Mouse (Mus musculus): ENCODE results near the gene Shisa3.

GRCm38 (mm10) chr5:67595070-67595469, 12.6 kb upstream of the Shisa3 start:
- no peak for TF ChIP-seq ZNF384 (IDR thresholded peaks at IDR 0.05; ENCODE audit: low read depth, low read length)
- no peak for TF ChIP-seq CHD2 (IDR thresholded peaks at IDR 0.05; ENCODE audit: low read depth, low read length)
- no peak for TF ChIP-seq MAFK (IDR thresholded peaks at IDR 0.05; ENCODE audit: insufficient read depth, low read depth, low read length)
- TF ChIP-seq HCFC1 (IDR thresholded peaks at IDR 0.05; ENCODE audit: borderline replicate concordance, insufficient read depth, low read length) = no peak
- TF ChIP-seq ZC3H11A (IDR thresholded peaks at IDR 0.05; ENCODE audit: borderline replicate concordance, low read depth, low read length) = no peak

Data from ES-E14 (cell line).